ENCODE assay signal across 12 mouse cellular contexts in the genomic region with DNA sequence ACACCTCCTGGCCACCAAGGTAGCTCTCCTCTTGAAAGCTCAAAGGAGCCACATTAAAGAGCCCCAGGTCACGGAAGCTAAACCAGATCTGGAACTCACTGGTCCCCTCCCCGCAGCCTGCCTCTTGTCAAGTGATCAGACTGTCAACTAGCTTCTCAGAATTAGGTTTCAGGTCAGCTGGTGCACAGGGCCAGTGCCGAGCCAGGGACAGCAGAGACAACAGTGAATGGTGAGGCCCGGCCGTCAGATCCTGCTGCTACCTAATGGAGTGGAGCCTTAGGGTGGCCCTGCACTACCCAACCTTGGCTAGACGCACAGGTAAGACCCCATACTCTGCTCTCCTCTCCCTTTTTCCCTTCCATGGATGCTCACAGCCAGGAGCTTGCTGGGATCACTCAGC. TPM values are rescaled to one million over a fixed set of nuclear protein-coding genes. Genes with fewer than 3 reads are reported as not detected.
A peak's percentile ranks its signal among the peaks of the same experiment; 100 is the strongest.
DNase-seq lines count a peak whose midpoint lies in the region; ATAC-seq and TF ChIP-seq lines count a peak whose summit lies in the region.
"Had no signal": no experiment of that assay in that cellular context is flagged by ENCODE, and none has a peak within 500 bp of the region (broad histone marks: within the 10 kb centered on the region; RNA-seq: fewer than 3 reads in every experiment).

A gene (plus strand): TSS at position 214 of the 400 bp plus-strand sequence.

- no peak within 1 kb of the TSS for H3K4me3 ChIP-seq in lung, postnatal 0 days (ENCODE audit: low read depth, low read length)
- peak within 1 kb of the TSS; percentile 79 for H3K4me3 ChIP-seq in gastrocnemius, adult 2 months
- no peak within 1 kb of the TSS for H3K4me3 ChIP-seq in heart, embryonic 10.5 days
- H3K4me3 ChIP-seq: hindbrain, embryonic 13.5 days; limb, embryonic 12.5 days had no signal

- no peak for TF ChIP-seq CTCF in lung, postnatal 0 days (IDR thresholded peaks at IDR 0.05)
- no peak for TF ChIP-seq CTCF in gastrocnemius, adult 2 months (IDR thresholded peaks at IDR 0.05)

- H3K4me2 ChIP-seq in lung, postnatal 0 days (replicated peaks; ENCODE audit: low read depth, low read length) = no peak within 1 kb of the TSS
- H3K4me2 ChIP-seq: hindbrain, embryonic 13.5 days; limb, embryonic 12.5 days had no signal

- intact Hi-C loops in gastrocnemius, adult 2 months (cut with DNase I) = no loop called here

- ATAC-seq in lung, postnatal 0 days = no peak
- ATAC-seq: forebrain, embryonic 16.5 days had no signal

- H3K4me1 ChIP-seq in lung, postnatal 0 days (ENCODE audit: insufficient read depth, low read depth, low read length) = peaks cover 6% of the 10 kb centered on the region; the same call in 1 of the 2 replicates
- peaks cover 43% of the 10 kb centered on the region for H3K4me1 ChIP-seq in heart, embryonic 10.5 days
- H3K4me1 ChIP-seq: hindbrain, embryonic 13.5 days; limb, embryonic 12.5 days had no signal

- no peak within 1 kb of the TSS for H3K27ac ChIP-seq in lung, postnatal 0 days (ENCODE audit: low read length)
- peak within 1 kb of the TSS; percentile 97 for H3K27ac ChIP-seq in gastrocnemius, adult 2 months
- peak within 1 kb of the TSS; percentile 32 for H3K27ac ChIP-seq in heart, embryonic 10.5 days
- H3K27ac ChIP-seq: hindbrain, embryonic 13.5 days; limb, embryonic 12.5 days had no signal

- H3K36me3 ChIP-seq in lung, postnatal 0 days (ENCODE audit: insufficient read depth, low read length) = peaks cover 4% of the 10 kb centered on the region; the same call in 1 of the 2 replicates
- peaks cover 6% of the 10 kb centered on the region; the same call in 1 of the 2 replicates for H3K36me3 ChIP-seq in heart, embryonic 10.5 days

- H3K27me3 ChIP-seq in lung, postnatal 0 days (replicated peaks; ENCODE audit: insufficient read depth, low read length) = no peaks in the 10 kb centered on the region
- H3K27me3 ChIP-seq in heart, embryonic 10.5 days (ENCODE audit: insufficient read depth, poor library complexity, severe bottlenecking) = no peaks in the 10 kb centered on the region
- H3K27me3 ChIP-seq: CH12.LX; hindbrain, embryonic 13.5 days; limb, embryonic 12.5 days had no signal

- no peak for TF ChIP-seq EP300 in lung, postnatal 0 days (IDR thresholded peaks at IDR 0.05)

- WGBS in lung, postnatal 0 days = 82% methylated on average over 6 of the region's 6 CpGs
- 59% methylated on average over 6 of the region's 6 CpGs for WGBS in heart, embryonic 10.5 days

- no peak within 1 kb of the TSS for H3K9ac ChIP-seq in lung, postnatal 0 days (replicated peaks; ENCODE audit: low read depth)
- H3K9ac ChIP-seq: hindbrain, embryonic 13.5 days; limb, embryonic 12.5 days had no signal

- no peaks in the 10 kb centered on the region for H3K9me3 ChIP-seq in lung, postnatal 0 days (ENCODE audit: low read length)
- H3K9me3 ChIP-seq in heart, embryonic 10.5 days = no peaks in the 10 kb centered on the region
- H3K9me3 ChIP-seq: hindbrain, embryonic 13.5 days; limb, embryonic 12.5 days had no signal

- peak; percentile 11 to 39 for DNase-seq in lung, adult 18-20 months
- no peak for DNase-seq in lung, postnatal 0 days (ENCODE audit: low spot score)
- DNase-seq in gastrocnemius, adult 2 months = peak; percentile 84
- DNase-seq in heart, embryonic 10.5 days (ENCODE audit: low spot score) = no peak
- DNase-seq in skeletal muscle tissue, adult 2 months (ENCODE audit: low read depth, low spot score) = peak; percentile 87
- DNase-seq in cerebellum, postnatal 25 days = no peak
- DNase-seq in right cerebral cortex, postnatal 14 days = no peak
- DNase-seq: kidney, adult 8-10 months had no signal

RNA-seq across cellular contexts. Expression of the gene that starts here (rescaled TPM):
- polyA plus RNA-seq in lung, postnatal 0 days (2015; fragmentation: Nextera tagmentation; extraction: Ambion mirVana) = 0.08 and 0.15 TPM in 2 replicates
- total RNA-seq in gastrocnemius, adult 2 months (2021) = 100 to 1,000 TPM; 141 to 174 TPM
- 0.05 and 0.14 TPM in 2 replicates for polyA plus RNA-seq in heart, embryonic 10.5 days (2016; fragmentation: Nextera tagmentation; extraction: Ambion mirVana)
- total RNA-seq: CH12.LX had no signal
- polyA plus RNA-seq: forebrain, embryonic 16.5 days; hindbrain, embryonic 13.5 days; limb, embryonic 12.5 days had no signal

Comparison
In these comparisons a context has a peak if more than half of its experiments do, and no peak if none do; other contexts are left out.
1. DNase-seq: peak in lung, adult 18-20 months (2 of 2), gastrocnemius, adult 2 months (single experiment) and skeletal muscle tissue, adult 2 months (single experiment); none in lung, postnatal 0 days (single experiment), heart, embryonic 10.5 days (single experiment), cerebellum, postnatal 25 days (0 of 2) and right cerebral cortex, postnatal 14 days (single experiment).